Mouse (Mus musculus) megakaryocyte progenitor cell, adult 5-6 weeks (primary cell): ENCODE results near the gene Lsm11. TPM values are rescaled to one million over a fixed set of nuclear protein-coding genes. Genes with fewer than 3 reads are reported as not detected.
A peak's percentile ranks its signal among the peaks of the same experiment; 100 is the strongest.
"Not testable (repeated sequence)": the region's sequence is repeated elsewhere in the genome, so short reads cannot be mapped to it uniquely, and the experiment has no call there.

ENCODE experiments used
- ATAC-seq: replicated peaks from 2 replicates; pipeline ENCODE4 v1.8.0; 2016; ENCODE audit warnings: mild to moderate bottlenecking, moderate TSS enrichment, inconsistent platforms; ENCODE audit not compliant: poor library complexity
- total RNA-seq, 2 experiments: library from RNA; stranded (forward) in 1 of 2; stranded (reverse) in 1 of 2; fragments of 157-497, 149-512 nt in 1 of 2; fragments of 200-1000 nt in 1 of 2; gene quantifications; 2 replicates each; pipeline versions ENCODE4 v1.2.3 to v1.2.4; 2015 to 2017

Lsm11 gene
- total RNA-seq, 2 experiments from 2014 or later = 3.1 to 5.2 TPM

- ATAC-seq = no peak
These were observed 59.0 kb downstream of the Lsm11 start for GRCm38 (mm10) chr11:45885606-45886230.

- peak; percentile 76 for ATAC-seq
These were observed 60.7 kb downstream of the Lsm11 start for GRCm38 (mm10) chr11:45884029-45884428.

GRCm38 (mm10) chr11:45883270-45883931 is 61.3 kb downstream of the Lsm11 start:
- peak; percentile 6 for ATAC-seq

DNA sequence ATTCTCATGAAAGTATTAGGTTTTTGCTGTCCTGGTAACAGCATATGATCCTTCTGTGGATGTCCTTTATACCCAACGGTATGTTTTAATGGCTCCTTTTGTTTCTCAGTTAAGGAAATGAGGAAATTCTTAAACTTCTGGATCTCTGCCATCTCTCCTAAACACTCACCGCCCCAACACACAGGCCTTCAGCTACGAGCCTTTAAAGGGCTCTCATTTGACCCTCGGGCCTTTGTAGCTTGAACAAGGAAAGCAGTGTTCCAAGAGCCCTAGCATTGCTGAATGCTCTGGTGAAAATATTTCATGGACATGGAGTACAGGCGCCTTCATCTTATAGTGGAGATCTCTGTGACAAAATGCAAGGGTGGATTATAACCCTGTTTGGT is 63.1 kb downstream of the Lsm11 start:
- ATAC-seq = no peak

DNA sequence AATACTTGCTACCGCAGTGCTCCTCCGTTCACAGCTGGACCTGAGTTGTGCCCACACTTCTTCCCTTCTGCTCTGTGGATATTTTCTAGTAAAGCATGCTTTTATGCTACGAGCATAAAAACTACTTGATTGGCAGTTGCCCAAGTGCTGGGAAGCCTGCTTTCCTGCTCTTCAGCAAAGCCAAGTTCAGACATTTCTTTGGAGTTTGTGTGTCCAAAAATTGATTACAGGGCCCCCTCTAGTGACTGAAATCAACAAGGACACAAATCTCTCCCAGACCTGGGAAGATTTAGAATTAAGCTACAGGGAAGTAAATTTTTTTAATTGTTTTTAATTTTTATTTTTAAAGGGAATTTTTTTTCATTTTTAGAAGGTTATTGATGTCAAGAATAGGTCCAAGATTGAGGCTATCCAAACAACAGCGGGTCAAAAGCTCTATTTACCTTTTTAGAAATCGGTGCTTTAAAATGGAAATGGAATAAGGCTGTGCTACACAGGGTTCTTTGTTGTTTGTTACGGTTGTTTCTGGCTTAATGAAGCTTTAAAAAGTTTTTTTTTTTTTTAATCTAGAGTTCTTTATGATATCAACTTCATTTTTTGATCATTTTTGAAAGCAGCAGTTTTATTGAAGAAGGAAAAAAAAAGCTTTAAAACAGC is 63.6 kb downstream of the Lsm11 start:
- ATAC-seq = peak; percentile 25

- not testable (repeated sequence) for ATAC-seq
These were observed 65.4 kb downstream of the Lsm11 start for GRCm38 (mm10) chr11:45879366-45879765.

Other genes with a start within 250 kb of the Lsm11 start
- 130 and 133 TPM in 2 replicates for gene Clint1, start 92.9 kb downstream of the Lsm11 start, total RNA-seq (2015)
- 133 and 160 TPM in 2 replicates for gene Clint1, start 92.9 kb downstream of the Lsm11 start, total RNA-seq (2017)
- gene Thg1l, start 10.6 kb upstream of the Lsm11 start, total RNA-seq (2015) = 13.3 and 20.2 TPM in 2 replicates
- gene Thg1l, start 10.6 kb upstream of the Lsm11 start, total RNA-seq (2017) = 24.5 and 31.5 TPM in 2 replicates
- gene Sox30, start 35.4 kb upstream of the Lsm11 start, total RNA-seq (2015) = not detected in 2 replicates
- not detected in 2 replicates for gene Sox30, start 35.4 kb upstream of the Lsm11 start, total RNA-seq (2017)
- gene Gm12166, start 107.4 kb upstream of the Lsm11 start, total RNA-seq (2015) = 18.5 and 19.4 TPM in 2 replicates
- gene Gm12166, start 107.4 kb upstream of the Lsm11 start, total RNA-seq (2017) = 13.0 and 26.7 TPM in 2 replicates
- gene Adam19, start 111.1 kb upstream of the Lsm11 start, total RNA-seq (2015) = 0.49 and 0.76 TPM in 2 replicates
- 0.46 and 0.64 TPM in 2 replicates for gene Adam19, start 111.1 kb upstream of the Lsm11 start, total RNA-seq (2017)
- gene Nipal4, start 221.6 kb upstream of the Lsm11 start, total RNA-seq (2015) = not detected in 2 replicates
- gene Nipal4, start 221.6 kb upstream of the Lsm11 start, total RNA-seq (2017) = not detected in 2 replicates